Mouse (Mus musculus): Measurements from ENCODE around the gene Foxi3.

Foxi3 gene

DNA sequence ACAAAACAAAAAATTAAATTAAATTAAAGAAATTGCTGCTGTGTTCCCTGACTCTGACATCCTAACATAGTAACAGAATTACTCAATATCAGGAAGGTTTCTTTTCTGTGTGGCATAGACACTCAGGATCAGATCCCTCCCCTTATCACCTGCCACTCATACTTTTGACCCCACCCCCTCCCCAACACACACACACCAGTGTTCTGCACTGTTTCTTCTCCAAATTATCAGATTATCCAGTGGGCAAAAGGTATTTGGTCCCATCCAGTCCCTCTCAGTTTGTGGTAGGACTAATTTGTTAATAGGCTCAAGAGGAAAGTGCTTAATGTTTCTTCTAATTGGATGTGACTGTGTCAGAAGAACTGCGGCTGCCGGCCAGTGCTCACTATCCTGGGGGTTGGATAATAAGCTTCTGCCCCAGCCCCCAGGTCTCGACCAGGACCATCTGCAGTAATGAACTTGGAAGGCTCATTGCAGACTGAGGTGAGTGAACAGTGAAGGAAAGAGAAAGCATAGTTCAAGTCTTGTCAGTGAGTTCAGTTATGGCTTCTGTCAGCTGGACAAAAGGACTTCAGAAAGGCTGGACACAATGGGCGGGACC is 39.9 kb downstream of the Foxi3 start:
- DNase-seq (ENCODE audit: low spot score), result no peak

DNA sequence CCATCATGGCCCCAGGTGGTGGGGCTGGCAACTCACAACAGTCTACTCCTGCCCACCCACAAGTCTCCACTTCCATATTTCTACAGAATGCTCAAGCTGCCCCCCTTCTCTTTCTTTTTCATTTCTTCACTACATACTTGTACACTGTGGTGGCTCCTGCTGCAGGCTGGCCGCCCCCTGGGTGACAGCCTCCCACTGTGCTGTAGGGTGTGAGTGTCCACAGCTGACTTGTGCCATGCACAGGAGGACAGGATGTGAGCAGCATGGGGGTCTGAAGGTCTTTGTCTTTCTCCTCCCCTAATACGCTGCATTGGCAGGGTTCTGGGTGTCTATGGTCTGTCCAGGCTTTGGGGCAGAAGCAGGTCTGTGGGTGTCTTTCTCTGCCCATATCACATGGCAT is 46.3 kb downstream of the Foxi3 start:
- DNase-seq (ENCODE audit: low spot score), result no peak

DNA sequence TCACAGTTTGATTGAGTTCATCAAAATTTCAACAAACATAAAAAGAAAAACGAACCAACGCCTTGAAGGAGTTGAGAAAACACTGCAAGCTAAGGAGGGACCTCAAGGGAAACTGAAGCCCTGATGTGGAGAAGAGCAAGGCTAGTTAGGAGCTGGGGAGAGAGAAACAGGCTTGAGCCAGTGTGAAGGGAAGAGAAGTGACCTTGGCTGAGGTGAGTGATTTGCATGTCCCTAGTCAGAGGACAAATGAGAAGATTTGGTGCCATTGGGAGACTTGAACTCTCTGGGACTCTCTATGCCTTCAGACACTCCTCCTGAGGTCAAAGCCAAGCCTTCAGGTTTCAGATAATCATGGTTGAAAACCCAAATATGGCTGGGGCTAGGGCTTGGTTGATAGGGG is 47.8 kb downstream of the Foxi3 start:
- DNase-seq (ENCODE audit: low spot score), result no peak

Data from ovary, postnatal 14 days (tissue).